Comparison of ENCODE assay signal across 9 mouse cellular contexts in genomic region chr13:63551552-63552290, GRCm38 (mm10). TPM values are rescaled to one million over a fixed set of nuclear protein-coding genes. Genes with fewer than 3 reads are reported as not detected.
DNase-seq lines count a peak whose midpoint lies in the region; ATAC-seq lines count a peak whose summit lies in the region.
"Had no signal": no experiment of that assay in that cellular context is flagged by ENCODE, and none has a peak within 500 bp of the region (broad histone marks: within the 10 kb centered on the region; RNA-seq: fewer than 3 reads in every experiment).

No protein-coding gene starts in this region.

- no peaks in the 10 kb centered on the region for H3K9me3 ChIP-seq in embryonic facial prominence, embryonic 10.5 days
- H3K9me3 ChIP-seq in hindbrain, embryonic 16.5 days (ENCODE audit: control insufficient read depth, low read length): no peaks in the 10 kb centered on the region
- no peaks in the 10 kb centered on the region for H3K9me3 ChIP-seq in midbrain, embryonic 16.5 days (replicated peaks; ENCODE audit: control insufficient read depth, low read length, poor library complexity, severe bottlenecking)
- no peaks in the 10 kb centered on the region for H3K9me3 ChIP-seq in kidney, embryonic 15.5 days (replicated peaks)
- H3K9me3 ChIP-seq: heart, embryonic 13.5 days; megakaryocyte, embryonic 14.5 days had no signal

- DNase-seq in Muller cell, postnatal 12 days (ENCODE audit: inconsistent ontology term): peak; percentile 85
- no peak for DNase-seq in embryonic facial prominence, embryonic 10.5 days (ENCODE audit: low spot score)
- no peak for DNase-seq in urinary bladder, postnatal 10 days (ENCODE audit: low spot score)
- no peak for DNase-seq in spleen, postnatal 10 days (ENCODE audit: low spot score in 2 of 2)

- 62% methylated on average over 10 of the region's 10 CpGs for WGBS in embryonic facial prominence, embryonic 10.5 days
- WGBS in hindbrain, embryonic 16.5 days: 43% methylated on average over 10 of the region's 10 CpGs
- 46% methylated on average over 10 of the region's 10 CpGs for WGBS in midbrain, embryonic 16.5 days
- 75% methylated on average over 10 of the region's 10 CpGs for WGBS in kidney, embryonic 15.5 days

- H3K36me3 ChIP-seq in embryonic facial prominence, embryonic 10.5 days (replicated peaks): peaks cover 78% of the 10 kb centered on the region
- H3K36me3 ChIP-seq in hindbrain, embryonic 16.5 days (ENCODE audit: control insufficient read depth, insufficient read depth, low read length): no peaks in the 10 kb centered on the region
- H3K36me3 ChIP-seq in midbrain, embryonic 16.5 days (ENCODE audit: control insufficient read depth, insufficient read depth, low read length): no peaks in the 10 kb centered on the region
- peaks cover 23% of the 10 kb centered on the region for H3K36me3 ChIP-seq in kidney, embryonic 15.5 days

- ATAC-seq in hindbrain, embryonic 16.5 days: no peak; the same call in 1 of the 2 replicates
- no peak for ATAC-seq in midbrain, embryonic 16.5 days
- ATAC-seq in kidney, embryonic 15.5 days (replicated peaks; ENCODE audit: low FRiP score): no peak

- H3K9ac ChIP-seq in hindbrain, embryonic 16.5 days (ENCODE audit: low read depth, low read length): no peak overlapping the region
- no peak overlapping the region for H3K9ac ChIP-seq in midbrain, embryonic 16.5 days (ENCODE audit: low read depth, low read length)
- H3K9ac ChIP-seq in kidney, embryonic 15.5 days: no peak overlapping the region
- H3K9ac ChIP-seq: heart, embryonic 13.5 days had no signal

- peak overlapping the region; percentile 35; the same call in 1 of the 2 replicates for H3K27ac ChIP-seq in embryonic facial prominence, embryonic 10.5 days (replicated peaks)
- peak overlapping the region; percentile 67 for H3K27ac ChIP-seq in hindbrain, embryonic 16.5 days (ENCODE audit: low read depth, low read length)
- H3K27ac ChIP-seq in midbrain, embryonic 16.5 days (ENCODE audit: low read length): peak overlapping the region; percentile 28; the same call in 1 of the 2 replicates
- no peak overlapping the region for H3K27ac ChIP-seq in kidney, embryonic 15.5 days
- H3K27ac ChIP-seq: heart, embryonic 13.5 days had no signal

- peak overlapping the region; percentile 35 for H3K4me2 ChIP-seq in hindbrain, embryonic 16.5 days (ENCODE audit: low read length)
- peak overlapping the region; percentile 10 for H3K4me2 ChIP-seq in midbrain, embryonic 16.5 days (ENCODE audit: low read length)
- H3K4me2 ChIP-seq in kidney, embryonic 15.5 days: no peak overlapping the region
- H3K4me2 ChIP-seq: heart, embryonic 13.5 days had no signal

- H3K27me3 ChIP-seq in embryonic facial prominence, embryonic 10.5 days (replicated peaks; ENCODE audit: low read depth, poor library complexity, severe bottlenecking): no peaks in the 10 kb centered on the region
- no peaks in the 10 kb centered on the region for H3K27me3 ChIP-seq in hindbrain, embryonic 16.5 days (replicated peaks; ENCODE audit: control insufficient read depth, insufficient read depth, low read length)
- no peaks in the 10 kb centered on the region for H3K27me3 ChIP-seq in midbrain, embryonic 16.5 days (ENCODE audit: control insufficient read depth, insufficient read depth, low read depth, low read length)
- H3K27me3 ChIP-seq in kidney, embryonic 15.5 days: no peaks in the 10 kb centered on the region
- H3K27me3 ChIP-seq: heart, embryonic 13.5 days; megakaryocyte, embryonic 14.5 days had no signal

- H3K4me1 ChIP-seq in embryonic facial prominence, embryonic 10.5 days: peaks cover 84% of the 10 kb centered on the region
- peaks cover 51% of the 10 kb centered on the region for H3K4me1 ChIP-seq in hindbrain, embryonic 16.5 days (ENCODE audit: control insufficient read depth, insufficient read depth, low read depth, low read length)
- peaks cover 27% of the 10 kb centered on the region for H3K4me1 ChIP-seq in midbrain, embryonic 16.5 days (ENCODE audit: control insufficient read depth, insufficient read depth, low read length)
- H3K4me1 ChIP-seq in kidney, embryonic 15.5 days: peaks cover 81% of the 10 kb centered on the region

- H3K4me3 ChIP-seq in embryonic facial prominence, embryonic 10.5 days: no peak overlapping the region
- no peak overlapping the region for H3K4me3 ChIP-seq in hindbrain, embryonic 16.5 days (ENCODE audit: low read length)
- no peak overlapping the region for H3K4me3 ChIP-seq in midbrain, embryonic 16.5 days (ENCODE audit: low read depth, low read length)
- H3K4me3 ChIP-seq in kidney, embryonic 15.5 days (replicated peaks): no peak overlapping the region
- H3K4me3 ChIP-seq: heart, embryonic 13.5 days had no signal

RNA-seq across cellular contexts. Expression of gene Ptch1, which starts 21.7 kb away (rescaled TPM):
- 33.0 and 33.5 TPM in 2 replicates for polyA plus RNA-seq in embryonic facial prominence, embryonic 10.5 days (2016; fragmentation: Nextera tagmentation; extraction: Ambion mirVana)
- 15.3 and 17.3 TPM in 2 replicates for polyA plus RNA-seq in hindbrain, embryonic 16.5 days (2015; fragmentation: Nextera tagmentation; extraction: Ambion mirVana)
- polyA plus RNA-seq in midbrain, embryonic 16.5 days (2015; fragmentation: Nextera tagmentation; extraction: Ambion mirVana): 14.3 and 15.0 TPM in 2 replicates
- polyA plus RNA-seq in kidney, embryonic 15.5 days (2015; fragmentation: Nextera tagmentation; extraction: Ambion mirVana): 15.8 and 17.3 TPM in 2 replicates

RNA-seq across cellular contexts. Expression of gene Fancc, which starts 54.6 kb away (rescaled TPM):
- polyA plus RNA-seq in embryonic facial prominence, embryonic 10.5 days (2016; fragmentation: Nextera tagmentation; extraction: Ambion mirVana): 22.9 and 25.3 TPM in 2 replicates
- 15.7 and 16.0 TPM in 2 replicates for polyA plus RNA-seq in hindbrain, embryonic 16.5 days (2015; fragmentation: Nextera tagmentation; extraction: Ambion mirVana)
- 14.2 and 15.2 TPM in 2 replicates for polyA plus RNA-seq in midbrain, embryonic 16.5 days (2015; fragmentation: Nextera tagmentation; extraction: Ambion mirVana)
- polyA plus RNA-seq in kidney, embryonic 15.5 days (2015; fragmentation: Nextera tagmentation; extraction: Ambion mirVana): 21.8 and 22.1 TPM in 2 replicates
